Mouse (Mus musculus) heart, embryonic 16.5 days (tissue): Measurements from ENCODE around the gene Clcnka. TPM values are rescaled to one million over a fixed set of nuclear protein-coding genes. Genes with fewer than 3 reads are reported as not detected.

ENCODE experiments used
- ATAC-seq: fragments of 200-750 bp; cut with Nextera tagmentation; replicated peaks from 2 replicates; pipeline ENCODE4 v1.8.0; 2017; ENCODE audit warnings: moderate number of reproducible peaks; ENCODE audit not compliant: insufficient read depth, low FRiP score; ENCODE audit errors: extremely low read depth
- H3K27ac ChIP-seq: fragments of 300-500 bp; sonication (generic); 2 replicates; pipeline ENCODE4 v1.5.1; 2014; ENCODE audit warnings: mild to moderate bottlenecking, low read length, control low read depth, moderate library complexity
- H3K27me3 ChIP-seq: fragments of 300-500 bp; sonication (generic); 2 replicates; pipeline ENCODE4 v1.6.1; 2014; ENCODE audit warnings: low read length, mixed read lengths; ENCODE audit not compliant: control insufficient read depth, insufficient read depth
- H3K36me3 ChIP-seq: fragments of 300-500 bp; sonication (generic); 2 replicates; pipeline ENCODE4 v1.6.1; 2014; ENCODE audit not compliant: control insufficient read depth, insufficient read depth
- H3K4me1 ChIP-seq: fragments of 300-500 bp; sonication (generic); 2 replicates; pipeline ENCODE4 v1.6.1; 2014; ENCODE audit warnings: low read length, mixed read lengths; ENCODE audit not compliant: control insufficient read depth, insufficient read depth
- H3K4me2 ChIP-seq: fragments of 300-500 bp; sonication (generic); 2 replicates; pipeline ENCODE4 v1.6.1; 2014; ENCODE audit warnings: low read depth, mild to moderate bottlenecking, control low read depth, low read length
- H3K4me3 ChIP-seq: fragments of 300-500 bp; sonication (generic); 2 replicates; pipeline ENCODE4 v1.5.1; 2014; ENCODE audit warnings: mild to moderate bottlenecking, control low read depth, low read length
- H3K9ac ChIP-seq: fragments of 300-500 bp; sonication (generic); 2 replicates; pipeline ENCODE4 v1.6.1; 2014; ENCODE audit warnings: low read length, control low read depth
- H3K9me3 ChIP-seq: fragments of 300-500 bp; sonication (generic); replicated peaks from 2 replicates; pipeline ENCODE4 v1.6.1; 2016; ENCODE audit warnings: low read length; ENCODE audit not compliant: control insufficient read depth
- WGBS: fragments of 180-500 bp; shearing (Covaris S2); extraction: QIAGEN DNeasy Blood & Tissue Kit; methylation state at CpG from one replicate; pipeline ENCODE4 v1.1.7; 2014; 5-methylcytosine and 5-hydroxymethylcytosine counted together
- polyA plus RNA-seq: library from polyadenylated mRNA; unstranded; fragments of >200 nt; fragmentation: Nextera tagmentation; extraction: Ambion mirVana; gene quantifications from 2 replicates; pipeline ENCODE4 v1.2.1, GENCODE M21; 2015

Gene Clcnka
- polyA plus RNA-seq, 1 experiment from 2014 or later, result 0.11 TPM

DNA sequence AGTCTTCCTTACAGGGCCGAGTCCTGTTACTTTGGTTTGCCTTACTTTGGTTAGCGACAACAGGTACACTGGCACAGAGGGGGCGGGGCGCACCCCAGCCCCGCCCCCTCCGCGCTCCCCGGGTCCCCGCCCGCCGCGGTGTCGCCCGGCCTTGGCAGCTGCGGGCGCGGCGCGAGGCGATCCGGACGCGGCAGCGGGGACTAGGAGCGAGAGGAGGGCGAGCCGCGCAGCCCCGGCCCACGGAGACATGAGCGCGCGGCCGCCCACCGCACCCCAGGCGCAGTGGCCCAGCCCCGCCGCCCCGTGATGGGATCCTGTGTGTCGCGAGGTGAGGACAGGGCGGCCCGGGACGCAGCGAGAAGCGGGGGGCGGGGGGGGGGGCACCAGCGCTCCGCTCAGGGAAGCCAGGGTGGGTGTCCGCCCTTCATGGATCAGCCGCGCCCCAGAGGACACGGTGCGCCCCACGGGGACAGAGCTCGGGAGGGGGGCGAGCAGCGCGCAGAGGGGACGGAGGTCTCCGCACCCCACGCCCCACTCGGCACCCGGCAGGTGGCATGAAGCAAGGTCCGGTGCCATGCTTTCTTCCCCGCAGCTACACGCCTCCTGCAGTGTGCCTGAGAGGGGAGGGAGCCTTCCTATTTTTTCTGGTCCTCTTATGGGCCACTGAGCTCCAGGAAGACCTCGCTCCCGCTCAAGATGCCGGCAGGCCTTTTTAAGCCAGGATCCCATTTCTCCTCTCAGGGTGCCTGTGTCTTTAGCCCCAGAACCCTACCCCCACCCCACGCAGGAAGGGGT lies 30.3 kb downstream of the Clcnka start, which contains the start of gene Fam131c:
Gene Fam131c (plus strand): TSS at position 224 of the 795 bp plus-strand sequence.
- H3K36me3 ChIP-seq, result no peaks in the 10 kb centered on the region
- H3K27ac ChIP-seq, result no peak within 1 kb of the TSS
- H3K4me3 ChIP-seq, result peak within 1 kb of the TSS; percentile 59
- 0 out of 2 replicates have a peak, but pooled peaks cover 3% of the 10 kb centered on the region for H3K4me1 ChIP-seq
- no peaks in the 10 kb centered on the region for H3K9me3 ChIP-seq
- peak within 1 kb of the TSS; percentile 83 for H3K4me2 ChIP-seq
- ATAC-seq, result 0 out of 2 replicates have a peak, but pooled peaks have one; percentile 40
- WGBS, result 1% methylated on average over 59 of the region's 71 CpGs
- H3K27me3 ChIP-seq, result peaks cover 35% of the 10 kb centered on the region
- peak within 1 kb of the TSS; percentile 71 for H3K9ac ChIP-seq

- H3K27me3 ChIP-seq, result peaks cover 35% of the 10 kb centered on the region
- 0 out of 2 replicates have a peak, but pooled peaks cover 3% of the 10 kb centered on the region for H3K4me1 ChIP-seq
- ATAC-seq, result no peak
- no peak overlapping the region for H3K9ac ChIP-seq
- H3K9me3 ChIP-seq, result no peaks in the 10 kb centered on the region
- H3K27ac ChIP-seq, result no peak overlapping the region
- no peaks in the 10 kb centered on the region for H3K36me3 ChIP-seq
- H3K4me2 ChIP-seq, result no peak overlapping the region
- no peak overlapping the region for H3K4me3 ChIP-seq
- WGBS, result 46% methylated on average over 7 of the region's 7 CpGs
Measured at GRCm38 (mm10) chr4:141365876-141366275, 32.6 kb downstream of the Clcnka start.

DNA sequence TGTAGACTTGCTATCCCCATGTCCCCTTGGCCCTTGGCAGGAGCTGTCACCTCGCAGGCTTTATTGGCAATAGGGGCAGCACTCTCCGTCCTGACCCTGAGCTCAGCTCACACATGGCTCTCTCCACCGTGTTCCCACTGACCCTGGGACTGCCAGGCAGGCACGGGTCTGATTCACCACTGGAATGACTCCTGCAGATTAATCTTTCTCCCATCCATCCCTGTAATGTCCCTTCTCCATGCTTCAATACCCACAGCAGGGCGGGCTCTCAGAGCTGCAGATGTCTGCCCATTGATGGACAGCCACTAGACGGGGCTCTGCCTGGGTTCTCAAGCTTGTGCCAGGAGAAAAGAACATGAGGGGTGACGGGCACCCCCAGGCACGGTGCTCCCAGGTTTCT lies 33.4 kb downstream of the Clcnka start:
- no peak overlapping the region for H3K27ac ChIP-seq
- H3K4me1 ChIP-seq, result 0 out of 2 replicates have a peak, but pooled peaks cover 3% of the 10 kb centered on the region
- H3K36me3 ChIP-seq, result no peaks in the 10 kb centered on the region
- no peak overlapping the region for H3K9ac ChIP-seq
- H3K4me2 ChIP-seq, result no peak overlapping the region
- WGBS, result 55% methylated on average over 8 of the region's 8 CpGs
- peaks cover 35% of the 10 kb centered on the region for H3K27me3 ChIP-seq
- no peak overlapping the region for H3K4me3 ChIP-seq
- ATAC-seq, result no peak
- H3K9me3 ChIP-seq, result no peaks in the 10 kb centered on the region

DNA sequence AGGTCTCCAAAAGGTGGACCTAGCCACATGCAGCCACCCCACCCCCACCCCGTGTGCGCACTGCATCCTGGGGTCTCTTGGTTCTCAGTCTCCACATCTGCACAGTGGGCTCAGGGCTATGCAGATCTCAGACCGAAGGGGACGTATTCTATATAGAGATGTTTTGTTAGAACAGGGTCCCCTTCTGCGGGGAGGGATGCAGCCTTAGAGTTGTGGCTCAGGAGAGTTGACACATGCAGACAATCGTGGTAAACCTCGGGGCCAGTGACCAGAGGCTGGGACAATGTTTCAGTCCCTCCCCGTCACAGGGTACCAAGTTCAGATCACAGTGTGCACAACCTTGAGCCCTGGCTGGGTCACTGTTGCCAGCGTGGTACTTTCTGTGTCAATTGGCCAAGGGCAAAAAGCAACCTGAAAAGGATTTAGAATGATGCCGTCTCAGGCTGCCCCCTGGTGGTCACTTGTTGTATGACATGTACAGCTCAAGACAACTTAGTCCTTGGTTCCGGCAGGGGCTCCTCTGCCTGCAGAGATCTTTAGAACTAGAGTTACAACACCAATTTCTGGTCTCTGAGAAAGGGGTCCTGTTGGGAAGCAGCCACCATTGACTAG lies 35.5 kb downstream of the Clcnka start:
- Histone ChIP-seq H3K9ac (no peak overlapping the region), H3K36me3 (no peaks in the 10 kb centered on the region), H3K4me1 (0 out of 2 replicates have a peak, but pooled peaks cover 3% of the 10 kb centered on the region), H3K4me2 (no peak overlapping the region), H3K9me3 (no peaks in the 10 kb centered on the region), H3K27ac (no peak overlapping the region), H3K27me3 (peaks cover 28% of the 10 kb centered on the region), H3K4me3 (no peak overlapping the region)
- 25% methylated on average over 11 of the region's 11 CpGs for WGBS
- no peak for ATAC-seq

DNA sequence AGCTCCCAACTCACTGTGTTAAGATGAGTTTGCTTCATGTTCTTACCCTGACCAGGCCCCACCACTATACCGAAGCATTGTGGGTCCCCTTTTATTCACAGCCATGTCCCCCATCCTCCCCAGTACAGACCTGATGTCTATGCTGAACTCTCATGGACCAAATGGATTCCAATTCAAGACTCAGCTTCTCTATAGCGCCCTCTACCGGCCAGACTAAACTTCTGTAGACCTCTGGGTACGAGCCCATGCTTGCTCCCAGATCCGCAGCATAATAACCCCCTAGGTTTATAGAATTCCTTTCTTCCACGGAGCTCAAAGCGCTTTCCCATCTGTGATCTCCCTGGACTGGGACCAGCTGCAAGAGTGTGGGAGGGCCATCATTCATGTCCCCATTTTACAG lies 37.7 kb downstream of the Clcnka start:
- Histone ChIP-seq H3K9ac (no peak overlapping the region), H3K4me2 (no peak overlapping the region), H3K36me3 (no peaks in the 10 kb centered on the region), H3K27ac (no peak overlapping the region), H3K9me3 (peaks cover 6% of the 10 kb centered on the region), H3K4me3 (no peak overlapping the region), H3K27me3 (peaks cover 15% of the 10 kb centered on the region; the same call in 1 of the 2 replicates), H3K4me1 (no peaks in the 10 kb centered on the region)
- no peak for ATAC-seq
- 39% methylated on average over 7 of the region's 7 CpGs for WGBS

DNA sequence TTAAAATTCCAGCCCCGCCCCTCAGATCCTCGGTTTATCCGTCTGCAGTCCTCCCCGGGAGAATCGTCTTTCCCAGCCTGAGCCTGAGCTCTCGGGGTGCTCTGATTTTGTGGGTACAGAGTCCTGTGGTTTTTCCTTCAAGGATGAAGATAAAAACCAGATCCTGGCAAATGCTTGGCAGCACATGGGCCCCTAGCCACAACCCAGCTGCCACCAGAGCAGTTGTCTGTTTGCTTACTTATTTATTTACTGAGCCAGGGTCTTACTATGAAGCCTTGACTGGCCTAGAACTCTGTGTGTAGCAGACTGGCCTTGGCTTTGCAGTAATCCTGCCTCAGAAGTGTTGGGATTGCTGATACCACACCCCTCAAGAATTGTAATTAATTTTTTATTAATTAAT lies 39.3 kb downstream of the Clcnka start:
- ATAC-seq, result no peak
- no peak overlapping the region for H3K4me2 ChIP-seq
- 82% methylated on average over 6 of the region's 6 CpGs for WGBS
- H3K4me3 ChIP-seq, result no peak overlapping the region
- peaks cover 6% of the 10 kb centered on the region for H3K9me3 ChIP-seq
- H3K27me3 ChIP-seq, result peaks cover 6% of the 10 kb centered on the region; the same call in 1 of the 2 replicates
- no peak overlapping the region for H3K9ac ChIP-seq
- no peak overlapping the region for H3K27ac ChIP-seq
- H3K4me1 ChIP-seq, result no peaks in the 10 kb centered on the region
- no peaks in the 10 kb centered on the region for H3K36me3 ChIP-seq

GRCm38 (mm10) chr4:141357811-141358210 lies 40.7 kb downstream of the Clcnka start:
- H3K4me2 ChIP-seq, result no peak overlapping the region
- peaks cover 6% of the 10 kb centered on the region for H3K9me3 ChIP-seq
- no peak overlapping the region for H3K27ac ChIP-seq
- H3K4me1 ChIP-seq, result 0 out of 2 replicates have a peak, but pooled peaks cover 2% of the 10 kb centered on the region
- no peak overlapping the region for H3K9ac ChIP-seq
- ATAC-seq, result no peak
- H3K27me3 ChIP-seq, result no peaks in the 10 kb centered on the region
- no peaks in the 10 kb centered on the region for H3K36me3 ChIP-seq
- H3K4me3 ChIP-seq, result no peak overlapping the region

- peaks cover 6% of the 10 kb centered on the region for H3K9me3 ChIP-seq
- H3K36me3 ChIP-seq, result no peaks in the 10 kb centered on the region
- H3K4me2 ChIP-seq, result no peak overlapping the region
- H3K9ac ChIP-seq, result no peak overlapping the region
- 0 out of 2 replicates have a peak, but pooled peaks cover 2% of the 10 kb centered on the region for H3K4me1 ChIP-seq
- peak overlapping the region; percentile 9; the same call in 1 of the 2 replicates for H3K27ac ChIP-seq
- 62% methylated on average over 8 of the region's 8 CpGs for WGBS
- H3K27me3 ChIP-seq, result no peaks in the 10 kb centered on the region
- H3K4me3 ChIP-seq, result no peak overlapping the region
- ATAC-seq, result peak; percentile 58; the same call in 1 of the 2 replicates
Measured at GRCm38 (mm10) chr4:141353868-141354267, 44.7 kb downstream of the Clcnka start.

- Histone ChIP-seq H3K27me3 (no peaks in the 10 kb centered on the region), H3K4me3 (no peak overlapping the region), H3K36me3 (no peaks in the 10 kb centered on the region), H3K9me3 (peaks cover 6% of the 10 kb centered on the region), H3K4me1 (0 out of 2 replicates have a peak, but pooled peaks cover 2% of the 10 kb centered on the region), H3K27ac (no peak overlapping the region; the same call in 1 of the 2 replicates), H3K9ac (no peak overlapping the region), H3K4me2 (no peak overlapping the region)
- 80% methylated on average over 5 of the region's 5 CpGs for WGBS
- ATAC-seq, result no peak
Measured at GRCm38 (mm10) chr4:141352986-141353385, 45.5 kb downstream of the Clcnka start.
